Mouse (Mus musculus): Measurements from ENCODE around the gene Bhlhe23.

Bhlhe23 gene

DNA sequence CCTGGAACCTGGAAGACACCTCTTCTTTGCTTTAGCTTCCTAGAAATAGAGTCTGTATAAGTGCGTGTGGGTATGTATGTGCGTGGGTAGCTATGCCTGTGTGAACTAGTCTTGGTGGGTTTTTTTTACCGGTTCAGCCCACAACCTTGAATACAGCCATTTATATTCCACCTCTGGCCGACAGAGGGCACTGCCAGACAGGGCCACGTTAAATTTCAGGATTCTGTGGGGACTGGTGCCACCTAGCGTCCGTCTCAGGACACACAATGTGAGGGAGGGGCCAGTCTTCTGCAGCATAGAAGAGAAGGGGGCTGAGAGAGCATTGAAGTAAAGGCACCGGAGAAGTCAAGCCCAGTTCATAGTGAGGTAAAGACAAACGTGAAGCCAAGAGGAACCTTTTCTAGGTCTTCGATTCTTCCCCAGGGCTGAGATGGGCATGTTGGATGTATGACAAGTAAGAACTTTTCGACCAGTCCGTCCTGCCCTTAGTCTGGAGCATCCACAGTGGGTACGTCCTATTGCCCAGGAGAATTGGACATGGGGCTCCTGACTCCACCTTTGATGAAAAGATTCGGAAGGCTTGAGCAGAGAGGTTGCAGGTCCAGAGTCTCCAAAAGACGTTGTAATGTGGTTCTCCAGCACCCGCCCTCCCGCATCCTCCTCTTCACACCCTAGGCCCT, 31.3 kb downstream of the Bhlhe23 start:
- no peak for TF ChIP-seq GATA4 (IDR thresholded peaks at IDR 0.05; ENCODE audit: insufficient replicate concordance, low read length)

DNA sequence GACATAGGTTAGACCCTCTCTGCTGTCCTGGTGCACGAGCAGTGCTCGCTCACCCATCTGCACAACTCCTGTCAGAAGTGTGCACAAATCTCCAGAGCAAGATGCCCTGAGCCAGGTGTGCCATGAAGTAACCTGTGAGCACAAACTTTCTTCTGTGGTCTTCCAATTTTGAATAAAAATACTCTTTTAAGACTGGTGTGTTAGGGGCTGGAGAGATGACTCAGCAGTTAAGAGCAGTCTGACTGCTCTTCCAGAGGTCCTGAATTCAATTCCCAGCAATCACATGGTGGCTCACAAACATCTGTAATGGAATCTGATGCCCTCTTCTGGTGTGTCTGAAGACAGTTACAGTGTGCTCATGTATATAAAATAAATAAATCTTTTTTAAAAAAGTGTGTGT, 33.4 kb downstream of the Bhlhe23 start:
- no peak for TF ChIP-seq GATA4 (IDR thresholded peaks at IDR 0.05; ENCODE audit: insufficient replicate concordance, low read length)

DNA sequence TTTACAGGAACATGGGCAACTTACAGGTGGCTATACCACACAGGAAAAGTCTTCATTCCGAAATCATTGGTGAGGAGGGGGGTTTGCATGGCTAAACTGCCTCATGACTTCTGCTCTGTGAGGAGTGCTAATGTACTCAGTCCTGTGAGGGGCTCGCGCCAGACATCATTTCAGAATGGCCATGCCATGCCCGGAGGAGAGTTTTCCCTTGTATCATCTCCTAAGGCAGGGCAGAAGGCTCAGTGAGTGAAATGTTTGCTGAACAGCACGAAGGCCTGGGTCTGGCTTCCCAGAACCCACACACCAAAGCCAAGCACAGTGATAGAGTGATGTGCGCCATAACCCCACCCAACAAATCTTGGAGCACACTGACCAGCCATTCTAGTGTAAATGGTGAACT, 33.9 kb downstream of the Bhlhe23 start:
- TF ChIP-seq GATA4 (IDR thresholded peaks at IDR 0.05; ENCODE audit: insufficient replicate concordance, low read length): no peak

DNA sequence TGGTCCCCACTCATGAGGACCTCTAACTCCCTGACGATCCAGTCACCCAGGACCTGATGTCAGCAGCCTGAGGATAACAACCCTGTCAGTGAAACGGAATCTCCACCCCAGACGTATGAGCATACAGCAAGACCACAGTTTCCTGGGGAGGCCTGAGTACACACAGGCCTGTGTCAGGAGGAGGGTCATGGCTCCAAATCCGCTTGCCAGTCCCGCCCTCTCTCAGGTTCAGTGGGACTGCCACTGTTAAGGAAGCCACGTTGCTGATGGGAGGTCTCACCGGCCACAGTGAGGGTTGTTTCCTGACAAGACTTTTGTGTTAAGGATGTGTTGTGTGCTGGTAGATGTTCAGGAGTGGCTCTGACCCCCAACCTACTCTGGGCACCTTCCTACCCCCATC, 35.3 kb downstream of the Bhlhe23 start:
- no peak for TF ChIP-seq GATA4 (IDR thresholded peaks at IDR 0.05; ENCODE audit: insufficient replicate concordance, low read length)

DNA sequence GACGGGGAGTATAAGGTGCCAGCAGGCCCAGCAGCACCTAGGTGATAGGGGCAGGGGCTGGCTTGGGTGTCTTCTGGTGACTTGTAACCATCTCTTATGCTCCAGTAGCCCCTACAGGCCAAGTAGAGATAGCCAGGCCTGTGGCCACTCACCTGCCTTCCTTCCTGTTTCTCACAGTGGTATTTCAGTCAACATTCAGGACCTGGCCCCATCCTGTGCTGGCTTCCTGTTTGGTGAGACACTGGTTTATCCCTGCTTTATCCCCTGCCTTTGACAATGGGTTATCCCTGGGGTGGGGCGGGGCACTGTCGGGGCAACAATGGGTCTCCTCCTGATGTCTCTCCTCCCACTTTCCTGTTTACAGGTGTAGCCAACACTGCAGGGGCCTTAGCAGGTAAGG, 36.4 kb downstream of the Bhlhe23 start:
- no peak for TF ChIP-seq GATA4 (IDR thresholded peaks at IDR 0.05; ENCODE audit: insufficient replicate concordance, low read length)

DNA sequence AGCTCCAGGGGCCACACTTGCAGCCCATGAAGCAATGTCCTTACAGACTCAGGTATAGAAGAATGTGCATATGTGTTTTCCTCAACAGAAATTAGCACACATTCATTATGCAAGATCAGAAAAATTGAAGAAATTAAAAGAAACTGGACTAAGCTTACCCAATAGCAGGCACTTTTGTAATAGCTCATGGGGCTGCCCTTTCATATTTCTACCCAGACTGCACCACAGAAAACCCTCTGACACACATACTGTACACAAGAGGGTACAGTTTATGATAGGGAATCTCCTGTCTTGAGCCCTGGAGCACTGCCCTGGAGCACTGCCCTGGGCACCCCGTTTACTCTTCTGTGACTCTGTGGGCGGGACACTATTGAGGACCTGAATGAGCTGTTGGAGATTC, 38.7 kb downstream of the Bhlhe23 start:
- TF ChIP-seq GATA4 (IDR thresholded peaks at IDR 0.05; ENCODE audit: insufficient replicate concordance, low read length): no peak

DNA sequence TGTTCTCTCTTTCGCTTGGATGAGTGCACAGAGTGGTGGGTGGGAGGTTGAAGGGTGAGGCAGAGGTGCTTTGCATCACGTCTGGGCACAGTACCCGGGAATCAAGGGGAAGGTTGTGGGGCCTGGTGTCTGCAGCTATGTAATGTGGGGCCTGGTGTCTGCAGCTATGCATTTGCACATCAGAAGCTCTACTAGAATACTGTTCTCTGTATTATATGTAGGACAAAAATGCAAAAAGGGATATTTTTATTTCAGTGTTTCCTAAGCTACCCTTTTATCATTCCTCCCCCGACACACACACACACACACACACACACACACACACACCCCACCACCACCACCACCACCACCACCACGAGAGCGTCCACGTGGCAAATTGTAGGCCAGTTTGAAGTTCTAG, 41.5 kb downstream of the Bhlhe23 start:
- TF ChIP-seq GATA4 (IDR thresholded peaks at IDR 0.05; ENCODE audit: insufficient replicate concordance, low read length): no peak

DNA sequence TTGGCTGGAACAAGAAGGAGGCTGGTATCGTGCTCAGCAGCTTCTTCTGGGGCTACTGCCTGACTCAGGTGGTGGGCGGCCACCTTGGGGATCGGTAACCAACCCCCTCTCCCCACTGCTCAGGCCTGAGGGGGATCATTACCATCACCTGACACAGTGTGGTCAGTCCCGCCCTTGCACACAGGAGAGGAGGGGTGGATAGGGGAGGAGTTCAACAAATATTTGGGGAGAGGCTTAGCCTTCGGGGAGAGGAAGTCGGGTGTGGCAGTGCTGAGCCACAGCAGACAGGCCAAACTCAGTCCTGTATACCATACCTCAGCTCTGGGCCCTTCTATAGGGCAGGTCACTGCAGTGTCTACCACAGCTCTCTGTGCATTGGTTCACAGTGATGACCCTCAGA, 44.7 kb downstream of the Bhlhe23 start:
- TF ChIP-seq GATA4 (IDR thresholded peaks at IDR 0.05; ENCODE audit: insufficient replicate concordance, low read length): no peak

DNA sequence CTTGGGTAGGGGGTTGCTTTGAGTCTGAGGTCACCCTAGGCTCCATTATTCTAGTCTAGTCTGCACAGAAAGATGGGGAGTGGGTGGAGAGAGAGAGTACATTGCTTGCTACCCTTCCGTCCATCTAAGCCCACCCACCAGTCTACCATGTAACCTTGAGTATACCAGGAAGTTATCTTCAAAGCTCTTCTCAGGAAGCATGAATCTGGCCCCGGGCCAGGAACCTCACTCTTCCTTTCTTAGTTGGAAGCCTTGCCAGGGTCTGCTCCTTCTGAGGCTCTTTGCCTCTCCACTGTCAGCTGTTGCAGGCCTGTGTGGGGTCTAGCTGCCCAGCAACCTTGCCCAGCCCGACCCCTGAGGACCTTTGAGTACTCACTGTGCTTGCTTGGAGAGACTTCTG, 45.7 kb downstream of the Bhlhe23 start:
- TF ChIP-seq GATA4 (IDR thresholded peaks at IDR 0.05; ENCODE audit: insufficient replicate concordance, low read length): no peak

DNA sequence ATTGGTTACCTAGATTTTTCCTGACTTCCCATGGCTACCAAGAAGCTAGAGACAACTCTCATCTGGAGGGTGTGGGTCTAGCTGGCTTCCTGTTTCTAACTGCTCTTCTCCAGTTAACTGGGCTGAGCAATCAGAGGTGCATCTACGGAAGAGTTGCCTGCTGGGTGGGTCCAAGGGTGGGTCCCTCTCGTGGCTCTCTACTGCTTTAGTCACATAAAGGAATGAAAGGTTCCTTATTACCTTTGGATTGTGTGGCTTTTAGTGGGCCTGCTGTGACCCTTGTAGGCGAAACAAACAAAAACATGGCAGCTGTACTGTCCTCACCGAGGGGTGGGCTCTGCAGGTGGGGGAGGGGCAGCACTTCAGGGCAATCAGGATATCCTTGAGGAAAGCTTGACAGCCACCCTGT, 49.1 kb downstream of the Bhlhe23 start:
- no peak for TF ChIP-seq GATA4 (IDR thresholded peaks at IDR 0.05; ENCODE audit: insufficient replicate concordance, low read length)

DNA sequence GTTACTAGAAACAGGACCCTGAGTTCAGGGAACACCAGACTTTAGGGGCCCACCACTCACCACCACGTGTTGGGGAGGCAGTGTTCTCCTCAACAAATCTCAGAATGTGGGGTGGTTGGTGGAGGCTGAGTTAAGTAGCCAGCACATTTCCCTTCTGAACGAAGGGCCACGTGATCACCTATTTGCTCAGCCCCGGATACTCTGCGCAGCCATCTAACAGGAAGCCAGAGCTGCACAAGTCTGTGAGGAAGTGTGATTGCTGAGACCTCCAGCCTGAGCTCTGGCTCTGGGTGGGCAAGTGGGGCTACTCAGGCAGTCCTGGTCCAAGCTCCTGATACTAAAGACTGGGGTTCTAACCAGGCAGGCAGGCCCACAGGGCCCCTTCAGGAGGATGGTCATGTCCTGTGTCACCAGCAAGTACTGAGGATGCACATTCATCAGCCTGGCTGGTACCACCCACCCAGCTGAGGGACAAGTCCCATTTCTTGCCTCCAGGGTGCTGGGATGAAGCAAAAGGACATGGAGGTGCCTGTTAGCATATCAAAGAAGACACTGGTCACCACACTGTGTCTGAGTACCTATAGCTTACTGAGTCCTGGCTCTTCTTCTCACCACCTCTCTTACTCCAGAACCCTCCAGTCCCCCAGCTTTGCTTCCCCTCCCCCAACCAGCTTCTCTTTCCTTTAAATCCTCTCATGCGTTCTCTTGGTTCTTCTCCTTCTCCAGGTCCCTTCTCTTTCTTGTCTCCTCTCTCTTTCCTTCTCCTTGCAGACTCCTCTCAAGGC, 49.9 kb downstream of the Bhlhe23 start:
- TF ChIP-seq GATA4 (IDR thresholded peaks at IDR 0.05; ENCODE audit: insufficient replicate concordance, low read length): no peak

DNA sequence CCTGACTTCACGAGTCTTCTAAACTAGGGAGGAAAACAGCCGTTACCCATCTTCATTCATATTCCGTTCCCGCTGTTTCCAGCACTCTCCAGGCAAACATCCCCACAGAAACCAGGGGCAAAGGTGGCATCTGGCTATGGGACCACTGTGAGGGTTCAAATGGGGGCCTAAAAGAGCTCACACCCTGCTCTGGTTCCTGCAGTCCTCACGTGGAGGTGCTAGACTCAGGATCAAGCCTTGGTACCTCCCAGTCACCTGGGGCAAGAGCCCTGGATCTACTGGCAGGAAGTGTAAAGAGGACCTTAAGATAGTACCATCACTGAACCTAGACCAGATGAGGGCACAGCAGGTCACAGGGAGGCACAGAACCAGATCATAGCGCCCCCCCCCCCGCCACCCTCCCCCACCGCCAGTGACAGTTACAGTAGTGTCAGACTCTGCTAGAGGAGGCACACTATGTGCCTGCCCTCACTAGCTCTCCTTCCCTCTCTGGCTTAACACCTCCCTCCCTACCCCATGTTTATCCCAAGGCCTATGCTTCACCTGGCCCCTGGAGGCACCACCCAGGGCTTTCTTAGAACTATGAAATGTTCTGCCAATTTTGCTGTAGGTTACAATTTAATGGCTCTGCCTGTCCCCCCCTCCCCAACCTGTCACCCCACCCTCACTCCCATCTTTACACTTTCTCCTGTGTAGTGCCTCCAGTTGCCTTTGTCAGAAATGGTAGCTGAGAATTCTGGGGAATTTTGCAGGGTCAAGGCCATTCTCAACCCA, 50.7 kb downstream of the Bhlhe23 start:
- no peak for TF ChIP-seq GATA4 (IDR thresholded peaks at IDR 0.05; ENCODE audit: insufficient replicate concordance, low read length)

DNA sequence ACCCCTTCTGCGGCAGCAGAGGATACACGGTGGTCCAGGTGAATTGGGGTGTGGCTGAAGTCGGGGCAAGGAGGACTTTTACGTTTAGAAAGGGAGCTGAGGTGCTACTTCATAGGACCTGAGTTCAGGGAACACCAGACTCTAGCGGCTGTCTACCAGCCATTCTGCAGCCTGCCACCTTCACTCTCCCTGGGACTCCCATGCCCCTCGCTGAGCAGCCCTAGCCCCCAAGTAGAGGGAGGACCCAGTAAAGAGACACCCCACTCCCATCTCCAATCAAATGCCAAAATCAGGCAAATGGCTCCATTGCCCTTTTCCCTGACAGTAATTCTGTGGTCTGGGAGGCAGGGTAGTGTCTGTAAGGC, 51.3 kb downstream of the Bhlhe23 start:
- no peak for TF ChIP-seq GATA4 (IDR thresholded peaks at IDR 0.05; ENCODE audit: insufficient replicate concordance, low read length)

DNA sequence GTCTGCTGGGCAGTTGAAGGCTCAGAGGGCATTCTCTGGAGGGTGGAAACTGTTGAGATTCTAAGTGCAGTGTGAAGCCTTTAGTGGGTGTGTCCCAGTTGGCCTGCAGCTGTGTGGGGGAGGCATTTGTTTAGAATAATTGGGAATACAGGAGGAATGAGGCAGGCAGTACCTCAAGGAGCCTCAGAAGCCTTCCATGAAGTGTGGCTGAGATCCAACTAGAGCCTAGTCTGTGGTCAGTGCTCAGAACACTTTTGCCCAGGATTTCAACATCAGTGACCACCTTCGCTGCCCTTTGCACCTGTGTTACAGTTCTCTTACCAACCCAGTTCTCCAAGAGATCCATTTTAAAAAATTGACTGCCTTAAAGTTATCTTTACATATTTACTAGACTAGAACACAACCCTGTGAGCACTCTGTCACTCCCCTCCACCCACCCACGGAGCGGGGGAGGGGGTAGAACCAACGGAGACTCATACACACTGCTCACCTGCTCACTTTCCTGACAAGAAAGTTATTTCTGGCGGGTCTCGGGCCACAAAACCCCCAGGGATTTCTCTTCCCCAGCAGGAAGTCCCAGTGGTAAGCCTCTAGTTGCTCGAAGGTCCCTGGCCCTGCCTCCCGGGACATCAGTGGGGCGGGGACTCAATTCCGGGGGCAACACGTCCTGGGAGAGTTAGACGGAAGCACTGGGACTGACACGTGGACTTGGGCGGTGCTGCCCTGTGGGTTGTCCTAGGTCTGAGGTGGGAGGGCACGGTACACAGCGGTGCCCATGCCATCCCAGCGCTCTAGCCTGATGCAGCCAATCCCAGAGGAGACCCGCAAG, 51.9 kb downstream of the Bhlhe23 start, which contains the start of gene Slc17a9:
Gene Slc17a9 (plus strand): TSS at position 679 of the 829 bp plus-strand sequence.
- TF ChIP-seq GATA4 (IDR thresholded peaks at IDR 0.05; ENCODE audit: insufficient replicate concordance, low read length): no peak
